Mouse (Mus musculus) liver, postnatal 0 days (tissue): ENCODE data around the gene Rnf150. TPM values are rescaled to one million over a fixed set of nuclear protein-coding genes. Genes with fewer than 3 reads are reported as not detected.

Source experiments
- ATAC-seq: fragments of 200-750 bp; cut with Nextera tagmentation; 2 replicates; pipeline ENCODE4 v1.8.0; 2017; ENCODE audit warnings: mild to moderate bottlenecking, moderate library complexity
- DNase-seq: peaks from one replicate; pipeline ENCODE4 v3.0.0-alpha.2; 2016
- H3K27ac ChIP-seq: fragments of 300-500 bp; sonication (generic); 2 replicates; pipeline ENCODE4 v1.5.1; 2014; ENCODE audit warnings: antibody characterized with exemption, moderate library complexity, mild to moderate bottlenecking, low read depth
- H3K27me3 ChIP-seq: fragments of 300-500 bp; sonication (generic); 2 replicates; pipeline ENCODE4 v1.6.1; 2014; ENCODE audit warnings: low read length, control low read depth, mixed read lengths; ENCODE audit not compliant: insufficient read depth
- H3K36me3 ChIP-seq: fragments of 300-500 bp; sonication (generic); replicated peaks from 2 replicates; pipeline ENCODE4 v1.6.1; 2014; ENCODE audit warnings: mild to moderate bottlenecking, control low read depth, low read length, moderate library complexity, mixed read lengths; ENCODE audit not compliant: insufficient read depth
- H3K4me1 ChIP-seq: fragments of 300-500 bp; sonication (generic); 2 replicates; pipeline ENCODE4 v1.6.1; 2014; ENCODE audit warnings: antibody characterized with exemption, mild to moderate bottlenecking, control low read depth; ENCODE audit not compliant: insufficient read depth
- H3K4me2 ChIP-seq: fragments of 300-500 bp; sonication (generic); 2 replicates; pipeline ENCODE4 v1.6.1; 2014; ENCODE audit warnings: low read depth, mild to moderate bottlenecking, low read length, moderate library complexity, mixed read lengths
- H3K4me3 ChIP-seq: fragments of 300-500 bp; sonication (generic); 2 replicates; pipeline ENCODE4 v1.5.1; 2014; ENCODE audit warnings: low read depth, low read length
- H3K9ac ChIP-seq: fragments of 300-500 bp; sonication (generic); replicated peaks from 2 replicates; pipeline ENCODE4 v1.6.1; 2014; ENCODE audit warnings: mild to moderate bottlenecking, moderate library complexity
- H3K9me3 ChIP-seq: fragments of 300-500 bp; sonication (generic); 2 replicates; pipeline ENCODE4 v1.6.1; 2016; ENCODE audit warnings: mild to moderate bottlenecking, control low read depth, low read length, mixed read lengths
- CTCF ChIP-seq: sonication (generic); IDR thresholded peaks from 2 replicates; pipeline ENCODE4 v1.5.1; 2016; ENCODE audit warnings: antibody characterized with exemption, low read depth
- EP300 ChIP-seq: IDR thresholded peaks from 2 replicates; pipeline ENCODE4 v1.6.1; 2016; ENCODE audit warnings: antibody characterized with exemption, low read depth, mild to moderate bottlenecking
- WGBS: fragments of 180-500 bp; shearing (Covaris S2); extraction: QIAGEN DNeasy Blood & Tissue Kit; methylation state at CpG from one replicate; pipeline ENCODE4 v1.1.7; 2014; ENCODE audit not compliant: insufficient replicate concordance; 5-methylcytosine and 5-hydroxymethylcytosine counted together
- polyA plus RNA-seq: library from polyadenylated mRNA; unstranded; fragments of >200 nt; fragmentation: Nextera tagmentation; extraction: Ambion mirVana; gene quantifications from 2 replicates; pipeline ENCODE4 v1.2.1, GENCODE M21; 2015

Gene Rnf150
- polyA plus RNA-seq, 1 experiment from 2014 or later: 0.14 TPM

- H3K4me2 ChIP-seq: no peak overlapping the region
- no peaks in the 10 kb centered on the region for H3K36me3 ChIP-seq
- H3K27ac ChIP-seq: no peak overlapping the region
- no peak overlapping the region for H3K4me3 ChIP-seq
- no peak for ATAC-seq
- H3K9ac ChIP-seq: no peak overlapping the region
- H3K9me3 ChIP-seq: no peaks in the 10 kb centered on the region
- 64% methylated on average over 6 of the region's 6 CpGs for WGBS
- H3K4me1 ChIP-seq: no peaks in the 10 kb centered on the region
- DNase-seq: no peak
- H3K27me3 ChIP-seq: no peaks in the 10 kb centered on the region
- TF ChIP-seq EP300 (no peak), CTCF (no peak)
Measured at GRCm38 (mm10) chr8:82943223-82944006, 80.3 kb downstream of the Rnf150 start.

GRCm38 (mm10) chr8:82945867-82946266 is 82.7 kb downstream of the Rnf150 start:
- Histone ChIP-seq H3K9ac (no peak overlapping the region), H3K36me3 (no peaks in the 10 kb centered on the region), H3K27me3 (no peaks in the 10 kb centered on the region), H3K4me1 (no peaks in the 10 kb centered on the region), H3K9me3 (no peaks in the 10 kb centered on the region), H3K4me2 (no peak overlapping the region), H3K4me3 (no peak overlapping the region), H3K27ac (no peak overlapping the region)
- no peak for DNase-seq
- 76% methylated on average over 3 of the region's 3 CpGs for WGBS
- no peak for ATAC-seq
- TF ChIP-seq EP300: no peak
- no peak for TF ChIP-seq CTCF

GRCm38 (mm10) chr8:82946658-82947057 is 83.5 kb downstream of the Rnf150 start:
- Histone ChIP-seq H3K4me2 (no peak overlapping the region), H3K27ac (no peak overlapping the region), H3K36me3 (no peaks in the 10 kb centered on the region), H3K4me1 (no peaks in the 10 kb centered on the region), H3K27me3 (no peaks in the 10 kb centered on the region), H3K9ac (no peak overlapping the region), H3K4me3 (no peak overlapping the region), H3K9me3 (no peaks in the 10 kb centered on the region)
- TF ChIP-seq CTCF (no peak), EP300 (no peak)
- DNase-seq: no peak
- 81% methylated on average over 1 of the region's 1 CpGs for WGBS
- ATAC-seq: no peak

- H3K9ac ChIP-seq: no peak overlapping the region
- no peak overlapping the region for H3K27ac ChIP-seq
- no peak for TF ChIP-seq CTCF
- no peak for TF ChIP-seq EP300
- DNase-seq (no peak), ATAC-seq (no peak)
- no peak overlapping the region for H3K4me3 ChIP-seq
- 72% methylated on average over 7 of the region's 7 CpGs for WGBS
- no peaks in the 10 kb centered on the region for H3K27me3 ChIP-seq
- H3K36me3 ChIP-seq: no peaks in the 10 kb centered on the region
- no peaks in the 10 kb centered on the region for H3K9me3 ChIP-seq
- no peaks in the 10 kb centered on the region for H3K4me1 ChIP-seq
- no peak overlapping the region for H3K4me2 ChIP-seq
Measured at GRCm38 (mm10) chr8:82955162-82955754, 92.1 kb downstream of the Rnf150 start.

GRCm38 (mm10) chr8:82959491-82959890 is 96.3 kb downstream of the Rnf150 start:
- H3K27me3 ChIP-seq: no peaks in the 10 kb centered on the region
- WGBS: 69% methylated on average over 3 of the region's 3 CpGs
- no peak overlapping the region for H3K4me3 ChIP-seq
- H3K27ac ChIP-seq: no peak overlapping the region
- no peak for DNase-seq
- no peak for ATAC-seq
- no peaks in the 10 kb centered on the region for H3K36me3 ChIP-seq
- H3K9me3 ChIP-seq: no peaks in the 10 kb centered on the region
- TF ChIP-seq EP300 (no peak), CTCF (no peak)
- H3K9ac ChIP-seq: no peak overlapping the region
- H3K4me2 ChIP-seq: no peak overlapping the region
- H3K4me1 ChIP-seq: no peaks in the 10 kb centered on the region

GRCm38 (mm10) chr8:82959980-82960610 is 96.9 kb downstream of the Rnf150 start:
- H3K27ac ChIP-seq: no peak overlapping the region
- no peak for ATAC-seq
- 72% methylated on average over 2 of the region's 2 CpGs for WGBS
- no peaks in the 10 kb centered on the region for H3K36me3 ChIP-seq
- H3K9me3 ChIP-seq: no peaks in the 10 kb centered on the region
- TF ChIP-seq EP300: no peak
- TF ChIP-seq CTCF: no peak
- no peaks in the 10 kb centered on the region for H3K27me3 ChIP-seq
- H3K4me2 ChIP-seq: no peak overlapping the region
- DNase-seq: no peak
- no peak overlapping the region for H3K4me3 ChIP-seq
- H3K4me1 ChIP-seq: no peaks in the 10 kb centered on the region
- no peak overlapping the region for H3K9ac ChIP-seq
